Mouse (Mus musculus): Measurements from ENCODE around the gene Ikbkg. TPM values are rescaled to one million over a fixed set of nuclear protein-coding genes. Genes with fewer than 3 reads are reported as not detected.
"Not testable (repeated sequence)": the region's sequence is repeated elsewhere in the genome, so short reads cannot be mapped to it uniquely, and the experiment has no call there.

Gene Ikbkg
- polyA plus RNA-seq, 1 experiment from 2014 or later: 18.6 TPM

DNA sequence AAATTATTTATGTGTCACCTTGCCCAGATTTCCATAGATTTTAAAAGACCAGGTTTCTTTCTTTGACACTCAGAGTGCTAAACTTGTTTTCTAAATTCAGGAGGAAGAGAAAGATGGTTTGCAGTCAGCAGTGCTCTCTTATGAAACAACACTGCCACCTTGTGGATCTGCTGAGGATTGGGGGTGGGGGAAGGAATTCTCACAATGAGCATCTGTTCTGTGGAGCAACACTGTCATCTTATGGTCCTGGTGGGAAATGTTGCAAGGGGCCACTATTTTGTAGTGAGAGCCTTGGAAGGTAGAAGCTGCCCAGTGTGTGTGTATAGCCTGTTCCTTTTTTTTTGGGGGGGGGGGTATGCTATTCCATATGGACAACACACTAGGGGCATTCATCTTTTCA, 20.3 kb downstream of the Ikbkg start:
- Histone ChIP-seq H3K4me1 (no peaks in the 10 kb centered on the region), H3K36me3 (0 out of 2 replicates have a peak, but pooled peaks cover 3% of the 10 kb centered on the region), H3K27me3 (ENCODE audit: insufficient read depth, poor library complexity, severe bottlenecking) (no peaks in the 10 kb centered on the region), H3K4me3 (no peak overlapping the region), H3K9me3 (no peaks in the 10 kb centered on the region), H3K27ac (no peak overlapping the region)
- peak; percentile 82 for DNase-seq (ENCODE audit: low spot score)

DNA sequence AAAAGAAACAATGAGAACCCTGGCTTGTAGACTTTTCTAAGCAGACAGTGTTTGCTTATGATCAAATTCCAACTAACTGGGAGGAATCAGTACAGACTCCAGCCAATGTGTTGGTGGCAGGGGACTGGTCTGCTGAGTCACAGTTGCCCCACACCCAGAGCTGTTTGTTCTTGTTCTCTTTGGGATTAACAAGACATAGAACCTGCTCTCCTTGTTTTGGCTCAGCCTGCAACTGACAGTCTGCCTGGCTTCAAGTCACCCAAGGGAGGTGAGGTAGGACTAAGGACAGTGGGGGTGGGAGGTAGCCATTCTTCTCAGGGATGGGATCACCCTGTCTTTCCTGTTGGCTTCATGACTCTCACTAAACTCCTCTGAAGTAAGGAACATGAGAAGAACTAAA, 31.4 kb downstream of the Ikbkg start:
- no peak for DNase-seq (ENCODE audit: low spot score)
- Histone ChIP-seq H3K27ac (no peak overlapping the region), H3K9me3 (no peaks in the 10 kb centered on the region)

DNA sequence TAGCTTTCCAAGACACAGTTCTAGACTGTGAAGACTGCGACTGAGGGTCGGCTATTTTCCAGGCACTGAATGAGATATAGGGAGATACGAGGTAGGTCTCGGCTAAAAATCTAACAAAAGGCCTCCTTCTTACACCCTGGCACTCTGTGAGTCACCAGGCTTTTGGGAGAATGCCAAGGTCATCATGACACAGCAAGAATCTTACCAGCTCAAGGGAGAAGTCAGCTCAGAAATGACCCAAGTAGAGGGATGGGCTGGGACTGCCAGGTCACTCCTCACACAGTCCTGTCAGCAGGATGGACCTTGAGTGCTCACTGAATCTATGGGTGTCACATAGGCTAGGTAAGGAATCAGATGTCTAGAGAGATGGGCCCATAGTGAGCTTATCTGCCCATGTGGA, 32.1 kb downstream of the Ikbkg start:
- Histone ChIP-seq H3K4me1 (no peaks in the 10 kb centered on the region), H3K27ac (no peak overlapping the region), H3K9me3 (no peaks in the 10 kb centered on the region), H3K27me3 (ENCODE audit: insufficient read depth, poor library complexity, severe bottlenecking) (no peaks in the 10 kb centered on the region), H3K36me3 (no peaks in the 10 kb centered on the region), H3K4me3 (no peak overlapping the region)
- 76% methylated on average over 4 of the region's 4 CpGs for WGBS
- DNase-seq (ENCODE audit: low spot score): peak; percentile 74

More for the DNA sequence above, 31.4 kb downstream of the Ikbkg start:
- Histone ChIP-seq H3K4me3 (no peak overlapping the region), H3K27me3 (ENCODE audit: insufficient read depth, poor library complexity, severe bottlenecking) (no peaks in the 10 kb centered on the region), H3K36me3 (no peaks in the 10 kb centered on the region), H3K4me1 (no peaks in the 10 kb centered on the region)

DNA sequence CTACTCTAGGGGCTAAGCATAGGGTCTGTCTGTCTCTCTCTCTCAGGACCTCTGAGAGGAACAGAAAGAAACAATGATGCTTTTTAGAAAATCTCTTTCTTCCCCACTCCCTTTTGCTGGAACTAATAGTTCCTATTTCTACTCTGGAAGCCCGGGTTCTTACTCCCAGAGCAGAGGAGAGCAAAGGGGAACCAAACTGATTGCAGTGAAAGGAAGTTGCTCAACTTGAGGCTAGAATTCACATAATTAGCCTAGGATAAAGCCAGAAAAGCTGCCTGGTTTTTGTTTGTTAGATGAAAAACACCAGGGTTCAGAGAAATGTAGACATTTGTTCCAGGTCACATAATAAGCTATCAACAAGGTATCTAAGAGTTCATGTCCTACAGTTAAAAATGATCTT, 33.2 kb downstream of the Ikbkg start:
- Histone ChIP-seq H3K4me3 (no peak overlapping the region), H3K4me1 (no peaks in the 10 kb centered on the region), H3K9me3 (no peaks in the 10 kb centered on the region), H3K27me3 (ENCODE audit: insufficient read depth, poor library complexity, severe bottlenecking) (no peaks in the 10 kb centered on the region), H3K36me3 (no peaks in the 10 kb centered on the region), H3K27ac (no peak overlapping the region)
- 79% methylated on average over 1 of the region's 1 CpGs for WGBS
- no peak for DNase-seq (ENCODE audit: low spot score)

DNA sequence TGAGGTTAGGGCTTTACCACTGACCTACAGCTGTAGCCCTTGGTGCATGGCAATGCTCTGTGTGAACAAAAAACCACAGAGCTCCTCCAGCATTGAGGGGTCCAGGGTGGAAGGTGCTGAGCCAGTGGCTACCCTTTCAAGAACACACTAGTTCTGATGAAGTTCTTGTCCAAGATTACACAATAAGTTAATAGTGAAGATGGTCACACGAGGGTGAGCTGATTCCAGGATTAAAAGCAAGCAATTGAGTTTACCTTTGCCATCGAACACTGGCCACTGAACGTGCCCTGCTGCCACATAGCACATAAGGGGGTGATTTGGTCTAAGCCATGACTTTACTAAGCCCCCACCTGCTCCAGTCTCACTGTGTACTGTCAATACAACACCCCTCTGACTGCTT, 34.0 kb downstream of the Ikbkg start:
- H3K4me1 ChIP-seq: no peaks in the 10 kb centered on the region
- H3K4me3 ChIP-seq: no peak overlapping the region
- no peaks in the 10 kb centered on the region for H3K27me3 ChIP-seq (ENCODE audit: insufficient read depth, poor library complexity, severe bottlenecking)
- WGBS: 83% methylated on average over 3 of the region's 3 CpGs
- H3K36me3 ChIP-seq: no peaks in the 10 kb centered on the region
- no peaks in the 10 kb centered on the region for H3K9me3 ChIP-seq
- no peak overlapping the region for H3K27ac ChIP-seq
- DNase-seq (ENCODE audit: low spot score): no peak

DNA sequence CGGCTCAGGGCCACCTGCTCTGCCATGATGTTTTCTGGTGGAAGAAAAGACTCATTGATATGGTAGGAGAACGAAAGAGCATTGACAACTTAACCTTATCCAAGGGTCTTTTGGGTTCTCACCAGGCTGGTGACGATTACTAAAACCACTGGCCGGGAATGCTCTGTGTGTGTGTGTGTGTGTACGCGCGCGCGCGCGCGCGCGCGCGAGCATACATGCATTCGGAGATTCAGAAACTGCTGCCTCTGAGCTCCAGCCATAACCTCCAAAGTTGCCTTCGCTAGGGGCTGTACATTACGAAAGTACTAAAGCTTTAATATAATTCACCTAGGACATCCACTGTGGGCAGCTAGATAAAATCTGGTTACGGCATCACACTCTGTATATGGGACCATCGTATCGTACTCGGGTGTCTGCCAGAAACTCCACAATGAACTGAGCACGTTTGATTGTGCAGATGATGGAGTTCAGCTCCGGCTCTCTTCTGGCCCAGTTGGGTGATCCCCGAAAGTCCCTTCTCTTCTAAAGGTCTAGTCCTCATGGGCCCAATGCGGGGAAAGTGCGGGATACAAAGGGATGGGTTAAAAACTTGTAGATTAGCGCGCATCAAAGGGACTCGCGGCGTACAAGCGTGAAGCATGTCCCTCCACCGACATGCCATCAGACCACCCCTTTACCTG, 35.2 kb downstream of the Ikbkg start:
- Histone ChIP-seq H3K27me3 (ENCODE audit: insufficient read depth, poor library complexity, severe bottlenecking) (no peaks in the 10 kb centered on the region), H3K9me3 (no peaks in the 10 kb centered on the region), H3K27ac (peak overlapping the region; percentile 86), H3K36me3 (peaks cover under 1% of the 10 kb centered on the region; the same call in 1 of the 2 replicates), H3K4me1 (no peaks in the 10 kb centered on the region), H3K4me3 (peak overlapping the region; percentile 66)
- no peak for DNase-seq (ENCODE audit: low spot score)
- 25% methylated on average over 35 of the region's 35 CpGs for WGBS

DNA sequence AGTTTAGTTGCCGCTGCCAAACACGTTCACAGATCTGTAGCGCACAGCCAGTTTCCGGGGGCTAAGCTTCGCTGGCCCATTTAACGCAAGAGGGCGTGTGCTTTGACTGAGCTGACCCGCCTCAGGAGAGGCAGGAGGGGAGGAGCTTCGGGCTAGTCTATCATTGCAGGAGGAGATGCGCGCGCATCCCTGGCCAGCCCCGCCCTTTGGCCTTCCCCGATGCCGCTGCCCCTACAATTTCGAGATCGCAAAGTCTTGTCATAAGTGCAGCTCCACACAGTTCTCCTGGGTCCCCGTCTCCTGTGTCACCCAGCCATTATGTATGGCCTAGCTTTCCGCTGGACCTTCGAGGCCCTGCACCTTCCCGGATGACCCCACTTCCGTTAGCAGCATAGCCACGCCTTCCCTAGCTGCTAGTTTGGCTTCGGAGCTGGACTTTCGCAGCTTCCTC, 35.8 kb downstream of the Ikbkg start, which contains the start of gene G6pdx:
G6pdx (minus strand) TSS at position 369 of the 451 bp plus-strand sequence.
- H3K4me1 ChIP-seq: no peaks in the 10 kb centered on the region
- peaks cover 6% of the 10 kb centered on the region; the same call in 1 of the 2 replicates for H3K36me3 ChIP-seq
- peak within 1 kb of the TSS; percentile 86 for H3K27ac ChIP-seq
- no peaks in the 10 kb centered on the region for H3K9me3 ChIP-seq
- H3K27me3 ChIP-seq (ENCODE audit: insufficient read depth, poor library complexity, severe bottlenecking): no peaks in the 10 kb centered on the region
- H3K4me3 ChIP-seq: peak within 1 kb of the TSS; percentile 66
- peak; percentile 92 for DNase-seq (ENCODE audit: low spot score)
- 15% methylated on average over 24 of the region's 25 CpGs for WGBS

DNA sequence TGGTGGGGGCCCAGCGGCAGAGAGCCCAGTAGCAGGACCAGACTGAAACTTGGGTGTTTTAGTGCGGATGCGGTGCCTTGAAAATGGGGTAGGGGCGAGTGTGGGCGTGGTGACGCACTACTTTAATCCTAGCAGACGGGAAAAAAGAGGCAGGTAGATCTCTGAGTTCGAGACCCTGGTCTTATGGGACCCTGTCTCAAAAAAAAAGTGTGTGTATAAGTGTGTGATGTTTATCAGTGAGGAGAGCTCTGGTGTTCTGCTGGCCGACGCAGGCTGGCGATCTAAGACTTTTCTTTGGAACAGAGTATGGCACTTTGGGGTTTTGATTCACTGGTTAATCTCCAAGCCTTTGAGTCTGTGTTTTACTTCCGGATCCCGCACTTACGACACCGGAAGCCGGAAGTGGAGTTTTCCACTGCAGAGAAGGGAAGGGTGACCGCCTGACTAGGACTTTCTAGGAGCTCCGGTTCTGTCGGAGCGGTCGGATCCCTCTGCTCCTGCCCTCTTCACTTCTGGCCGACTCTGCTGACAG, 36.3 kb downstream of the Ikbkg start:
- no peaks in the 10 kb centered on the region for H3K4me1 ChIP-seq
- WGBS: 15% methylated on average over 22 of the region's 22 CpGs

DNA sequence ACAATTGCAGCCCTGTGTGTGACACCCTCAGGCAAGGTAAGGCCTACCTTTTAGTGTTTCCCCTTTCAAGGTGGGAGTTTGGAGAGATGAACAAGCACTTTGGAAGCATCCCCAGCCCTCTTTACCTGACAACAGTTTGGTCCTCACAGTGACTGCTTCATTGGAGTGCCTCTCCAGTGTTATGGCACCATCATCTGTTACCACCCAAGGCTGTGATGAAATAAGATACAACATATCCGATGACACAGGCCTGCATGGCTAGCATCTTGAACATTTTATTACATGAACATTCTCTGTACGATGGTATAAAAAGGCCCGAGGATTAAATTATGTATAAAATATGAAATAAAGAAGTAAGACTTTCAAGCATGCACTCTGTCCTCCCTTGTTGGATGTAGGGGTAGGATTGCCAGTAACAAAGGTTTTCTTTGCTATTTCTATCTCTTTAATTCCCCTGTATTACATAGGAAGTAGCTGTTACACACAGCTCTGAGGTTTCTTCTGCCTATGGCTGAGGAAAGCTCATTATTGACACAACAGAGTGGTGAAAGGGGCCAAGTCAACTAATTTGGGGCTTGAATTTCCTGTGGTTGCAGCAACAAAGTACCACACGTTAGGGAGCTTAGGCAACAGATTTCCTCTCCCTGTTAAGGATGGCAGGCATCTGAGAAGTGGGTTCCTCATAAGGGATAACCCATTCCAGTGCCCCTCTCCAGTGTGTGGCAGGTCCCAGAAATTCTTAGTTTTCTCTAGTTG, 58.2 kb downstream of the Ikbkg start:
- Histone ChIP-seq H3K27ac (no peak overlapping the region), H3K4me3 (no peak overlapping the region), H3K27me3 (ENCODE audit: insufficient read depth, poor library complexity, severe bottlenecking) (no peaks in the 10 kb centered on the region), H3K4me1 (no peaks in the 10 kb centered on the region), H3K36me3 (peaks cover 13% of the 10 kb centered on the region; the same call in 1 of the 2 replicates), H3K9me3 (no peaks in the 10 kb centered on the region)
- WGBS: 73% methylated on average over 4 of the region's 4 CpGs
- no peak for DNase-seq (ENCODE audit: low spot score)

More for the DNA sequence above, 36.3 kb downstream of the Ikbkg start:
- no peaks in the 10 kb centered on the region for H3K27me3 ChIP-seq (ENCODE audit: insufficient read depth, poor library complexity, severe bottlenecking)
- DNase-seq (ENCODE audit: low spot score): peak; percentile 90
- H3K4me3 ChIP-seq: peak overlapping the region; percentile 66
- H3K27ac ChIP-seq: peak overlapping the region; percentile 86
- peaks cover 11% of the 10 kb centered on the region for H3K36me3 ChIP-seq
- no peaks in the 10 kb centered on the region for H3K9me3 ChIP-seq

DNA sequence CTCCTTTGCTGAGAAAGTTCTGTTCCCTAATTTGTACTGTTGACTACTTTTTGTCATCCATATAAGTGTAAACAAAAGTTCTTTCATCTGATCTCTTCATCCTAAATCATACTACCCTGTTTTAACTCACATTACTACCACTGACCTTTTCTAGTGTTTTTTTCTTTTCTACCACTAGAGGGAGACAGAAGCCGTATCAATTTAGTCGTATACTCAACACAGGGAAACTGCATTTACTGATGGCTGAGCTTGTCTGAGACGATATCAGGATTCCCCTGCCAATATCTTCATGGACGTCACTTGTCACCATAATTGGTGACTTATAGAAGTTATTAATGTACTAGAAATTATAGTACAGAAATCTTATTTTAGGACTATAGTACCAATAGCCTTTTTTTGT, 59.7 kb downstream of the Ikbkg start:
- DNase-seq (ENCODE audit: low spot score): no peak
- H3K36me3 ChIP-seq: peaks cover 10% of the 10 kb centered on the region; the same call in 1 of the 2 replicates

DNA sequence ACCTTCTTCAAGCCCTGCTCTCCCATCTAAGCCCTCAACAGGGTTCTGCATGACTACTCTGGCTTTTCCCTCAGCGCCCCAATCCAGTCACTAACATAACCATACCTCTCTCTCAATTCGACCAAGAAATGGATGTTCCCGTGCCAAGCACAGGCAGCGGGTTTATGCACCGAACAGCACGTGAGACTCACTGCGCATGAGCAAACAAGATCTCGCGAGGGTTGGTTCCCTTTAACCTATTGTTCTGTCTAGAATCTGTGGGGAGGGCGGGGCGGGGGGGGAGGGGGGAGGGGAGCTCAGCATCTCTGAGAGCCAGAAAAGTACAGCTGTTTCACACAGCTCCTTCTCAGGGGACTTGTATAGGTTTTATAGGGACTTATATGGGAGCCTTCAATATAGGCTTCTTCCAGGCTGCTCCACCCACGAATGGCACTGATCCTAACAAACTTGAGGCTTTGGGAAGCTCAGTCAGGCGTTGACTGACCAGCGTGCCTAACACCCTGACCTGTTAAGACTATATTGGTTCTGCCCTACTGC, 88.3 kb downstream of the Ikbkg start, which contains the start of gene Gm6880:
Gm6880 (minus strand) TSS at position 51 of the 537 bp plus-strand sequence.
- 73% methylated on average over 14 of the region's 14 CpGs for WGBS
- DNase-seq (ENCODE audit: low spot score); H3K9me3 ChIP-seq; H3K4me1 ChIP-seq; H3K36me3 ChIP-seq; H3K27ac ChIP-seq; H3K27me3 ChIP-seq (ENCODE audit: insufficient read depth, poor library complexity, severe bottlenecking); H3K4me3 ChIP-seq: not testable (repeated sequence)

More for the DNA sequence above, 59.7 kb downstream of the Ikbkg start:
- H3K27me3 ChIP-seq (ENCODE audit: insufficient read depth, poor library complexity, severe bottlenecking): no peaks in the 10 kb centered on the region
- no peak overlapping the region for H3K4me3 ChIP-seq
- no peak overlapping the region for H3K27ac ChIP-seq
- H3K9me3 ChIP-seq: no peaks in the 10 kb centered on the region
- WGBS: 12% methylated on average over 4 of the region's 4 CpGs
- no peaks in the 10 kb centered on the region for H3K4me1 ChIP-seq

DNA sequence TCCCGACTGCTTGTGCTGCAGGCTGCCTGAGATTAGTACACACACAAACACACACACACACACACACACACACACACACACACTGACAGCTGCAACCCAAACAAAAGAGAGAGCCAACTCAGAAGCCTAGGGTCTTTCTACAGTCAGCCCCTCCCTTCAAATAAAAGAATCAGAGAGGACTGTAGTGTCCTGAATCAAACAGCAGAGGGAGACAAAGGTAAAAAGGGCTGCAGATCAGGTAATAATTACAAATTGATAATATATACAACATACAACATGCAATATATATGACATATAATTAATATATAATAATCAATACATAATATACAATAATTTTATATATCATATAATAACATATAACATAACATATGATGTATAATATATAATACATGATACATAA, 104.0 kb downstream of the Ikbkg start:
- H3K27ac ChIP-seq: no peak overlapping the region
- no peaks in the 10 kb centered on the region for H3K27me3 ChIP-seq (ENCODE audit: insufficient read depth, poor library complexity, severe bottlenecking)
- 80% methylated on average over 1 of the region's 1 CpGs for WGBS
- H3K4me1 ChIP-seq: no peaks in the 10 kb centered on the region
- no peaks in the 10 kb centered on the region for H3K36me3 ChIP-seq
- no peaks in the 10 kb centered on the region for H3K9me3 ChIP-seq
- H3K4me3 ChIP-seq: no peak overlapping the region
- no peak for DNase-seq (ENCODE audit: low spot score)
